Mouse (Mus musculus) regulatory T cell (primary cell): ENCODE measurements around the gene Coa5.

Source experiments
- in situ Hi-C: fragments of 300-600 bp; cut with MboI, MseI; formaldehyde crosslinking; loops from one replicate; pipeline ENCODE4 v1.15.1; 2025; ENCODE audit warnings: high pct_unique_total_duplicates

Gene Coa5

DNA sequence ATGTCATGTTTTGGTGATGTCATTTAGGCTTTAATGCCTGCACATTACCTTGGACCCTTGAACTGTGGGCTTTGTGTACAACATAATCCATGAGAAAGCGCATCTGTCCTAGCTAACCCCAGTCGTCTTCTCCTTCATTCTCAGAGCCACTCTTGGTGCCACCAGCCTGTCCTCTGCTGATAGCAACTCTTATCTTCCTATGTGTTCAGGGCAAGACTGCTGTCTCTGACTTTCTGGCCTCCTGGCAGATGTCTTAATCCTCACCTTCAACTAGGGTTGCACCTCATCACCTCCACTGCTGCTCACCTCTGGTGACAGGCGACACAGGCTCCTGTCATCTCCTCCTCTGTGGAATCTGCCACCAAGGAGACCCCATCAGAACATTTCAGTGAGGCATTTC is 6.5 kb upstream of the Coa5 start:
- in situ Hi-C loops: no loop called here

DNA sequence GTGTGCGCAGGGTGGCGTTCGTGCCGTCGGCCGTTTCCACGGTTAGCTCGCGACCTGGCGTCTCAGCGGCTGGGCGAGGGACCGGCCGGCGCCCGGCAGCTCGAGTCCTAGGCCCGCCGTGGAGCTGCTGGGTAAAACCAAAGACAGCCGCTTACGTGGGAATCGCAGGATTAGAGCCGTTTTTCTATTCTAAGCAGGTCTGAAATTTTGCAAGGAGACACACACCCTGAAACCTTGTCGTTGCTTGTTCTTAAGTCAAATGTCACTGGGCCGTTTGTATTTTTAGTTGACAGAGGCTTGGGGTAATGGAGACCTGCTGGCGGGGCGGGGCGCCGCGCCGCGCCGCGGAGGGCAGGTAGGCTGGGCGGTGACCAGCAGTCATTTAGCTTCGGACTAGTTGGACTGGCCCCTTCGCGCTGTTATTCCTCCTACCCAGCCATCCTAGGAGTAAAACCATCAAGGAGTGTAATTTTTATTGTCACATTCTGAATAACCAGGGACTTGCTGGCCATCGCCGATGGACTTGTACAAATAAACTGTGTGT is 466 bp upstream of the Coa5 start:
- in situ Hi-C loops: no loop called here

DNA sequence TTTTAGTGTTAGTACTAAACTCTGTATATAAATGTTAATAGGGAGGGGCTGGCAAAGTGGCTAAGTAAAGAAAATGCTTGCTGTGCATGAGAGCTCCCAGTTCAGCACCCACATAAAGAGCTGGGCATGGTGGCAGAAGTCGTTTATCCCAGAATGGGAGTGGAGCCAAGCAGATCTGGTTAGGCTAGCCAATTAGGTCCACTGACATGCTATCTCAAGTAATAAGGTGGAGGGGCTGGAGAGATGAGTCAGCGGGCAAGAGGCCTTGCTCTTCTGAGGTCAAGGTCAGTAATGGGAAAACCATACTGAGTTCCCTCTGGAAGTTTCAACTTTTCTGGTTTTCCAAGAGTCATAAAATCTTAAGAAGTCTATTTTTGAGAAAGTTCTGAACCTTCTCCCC is 992 bp downstream of the Coa5 start:
- in situ Hi-C loops: loop anchor here (5.0 to 10.0 kb wide), 2 partner anchors 203 to 446 kb away; partner anchors contain the start of gene Lipt1

DNA sequence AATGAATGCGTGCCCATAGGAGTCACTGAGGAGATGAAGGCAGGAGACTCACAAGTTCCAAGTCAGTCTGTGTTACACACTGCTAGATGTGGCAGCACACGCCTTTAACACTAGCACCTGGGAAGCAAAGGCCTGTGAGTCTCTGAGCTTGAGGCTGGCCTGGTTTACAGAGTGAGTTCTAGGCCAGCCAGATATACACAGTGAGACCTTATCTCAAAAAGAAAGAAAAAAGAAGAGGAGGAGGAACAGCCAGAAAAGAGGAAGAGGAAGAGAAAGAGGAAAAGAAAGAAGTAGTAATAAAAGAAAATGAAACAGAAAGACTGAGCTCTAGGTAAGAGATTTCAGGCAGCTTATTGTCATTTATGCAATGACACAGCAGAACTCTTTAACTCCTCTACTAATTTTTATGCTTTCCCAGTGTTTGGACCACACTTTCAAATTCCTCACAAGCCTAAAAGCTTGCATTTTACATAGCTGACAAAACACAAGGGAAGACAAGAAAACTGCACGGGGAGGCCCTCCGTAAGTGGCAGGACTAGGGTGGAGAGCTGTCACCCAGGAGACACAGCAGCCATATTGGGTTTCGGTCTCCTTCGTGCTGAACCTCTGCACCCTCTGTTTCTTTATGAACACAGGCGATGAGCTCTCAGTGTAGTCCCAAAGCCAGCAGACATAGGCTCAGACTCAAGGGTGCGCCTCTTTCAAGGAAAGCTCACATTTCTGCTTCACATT is 2.6 kb downstream of the Coa5 start:
- in situ Hi-C loops: loop anchor here (5.0 to 10.0 kb wide), 2 partner anchors 205 to 447 kb away; partner anchors contain the start of gene Lipt1

DNA sequence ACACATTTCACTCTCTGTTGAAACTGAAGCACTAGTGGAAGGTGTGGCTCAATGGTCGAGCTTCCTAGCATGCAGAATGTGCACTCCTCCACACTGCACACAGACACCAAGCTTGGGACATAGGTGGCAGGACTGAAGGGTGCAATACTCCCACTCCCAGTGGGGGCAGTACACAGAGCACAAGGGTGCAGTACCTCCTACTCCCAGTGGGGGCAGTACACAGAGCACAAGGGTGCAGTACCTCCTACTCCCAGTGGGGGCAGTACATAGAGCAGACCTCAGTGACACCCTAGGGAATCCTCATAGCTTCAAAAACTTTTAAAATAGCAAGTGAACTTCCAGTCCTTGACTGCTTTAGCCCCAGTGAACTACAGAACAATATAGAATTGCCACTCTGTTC is 10.5 kb downstream of the Coa5 start:
- in situ Hi-C loops: no loop called here

DNA sequence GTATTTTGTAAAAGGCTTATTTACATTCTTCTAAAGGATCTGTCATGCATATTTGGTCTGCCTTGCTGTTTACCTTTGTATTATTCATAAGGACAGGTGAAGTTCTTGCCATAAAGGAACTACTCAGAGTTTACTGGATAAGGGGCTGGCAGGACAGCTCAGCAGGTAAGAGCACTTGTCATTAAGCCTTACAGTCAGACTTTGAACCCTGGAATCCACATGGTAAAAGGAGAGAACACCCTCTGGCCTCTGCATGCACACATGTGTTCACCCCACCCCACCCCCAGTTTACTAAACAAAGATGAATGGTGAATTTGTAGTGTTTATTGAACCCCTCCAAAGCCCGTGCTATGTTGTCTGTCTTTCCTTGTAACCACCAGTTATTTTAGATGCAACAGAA is 14.5 kb downstream of the Coa5 start:
- in situ Hi-C loops: no loop called here

DNA sequence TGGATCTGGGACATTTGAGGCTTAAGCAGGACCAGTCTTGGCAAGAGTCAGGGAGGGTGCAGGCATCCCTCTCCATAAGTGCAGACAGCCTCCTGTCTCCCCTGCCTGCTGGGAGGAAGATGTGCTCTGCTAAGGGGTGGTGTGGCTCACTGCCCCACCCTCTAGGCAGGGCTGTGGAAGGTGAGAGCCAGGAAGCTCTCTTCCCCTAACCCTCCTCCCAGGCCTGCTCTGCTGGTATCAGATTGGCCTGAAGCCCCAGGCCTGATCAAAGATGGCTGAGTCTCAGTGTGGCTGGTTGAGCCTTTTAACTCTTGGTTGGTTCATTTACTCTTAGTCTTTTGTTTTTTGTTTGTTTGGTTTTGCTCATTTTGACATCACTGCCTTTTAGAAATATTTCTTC is 20.3 kb downstream of the Coa5 start:
- in situ Hi-C loops: no loop called here

DNA sequence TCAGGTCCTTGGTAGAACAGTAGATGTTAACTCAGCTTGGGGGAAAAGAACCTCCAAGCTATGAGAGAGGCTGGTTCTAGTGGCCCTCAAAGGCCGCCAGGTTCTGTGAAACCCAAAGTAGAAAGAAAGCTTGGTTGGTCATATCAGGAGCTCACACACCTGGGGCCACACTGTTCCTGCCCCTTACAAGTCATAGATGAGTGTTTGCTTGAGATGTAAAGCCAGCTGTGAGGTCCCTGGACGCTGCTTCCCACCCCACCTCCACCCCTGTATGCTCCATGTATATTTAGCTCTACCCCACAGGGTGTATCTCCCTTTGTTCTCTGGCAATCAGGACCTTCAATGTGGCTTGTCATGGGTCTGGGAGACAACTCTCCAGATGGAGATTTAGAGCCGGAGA is 21.2 kb downstream of the Coa5 start:
- in situ Hi-C loops: no loop called here

DNA sequence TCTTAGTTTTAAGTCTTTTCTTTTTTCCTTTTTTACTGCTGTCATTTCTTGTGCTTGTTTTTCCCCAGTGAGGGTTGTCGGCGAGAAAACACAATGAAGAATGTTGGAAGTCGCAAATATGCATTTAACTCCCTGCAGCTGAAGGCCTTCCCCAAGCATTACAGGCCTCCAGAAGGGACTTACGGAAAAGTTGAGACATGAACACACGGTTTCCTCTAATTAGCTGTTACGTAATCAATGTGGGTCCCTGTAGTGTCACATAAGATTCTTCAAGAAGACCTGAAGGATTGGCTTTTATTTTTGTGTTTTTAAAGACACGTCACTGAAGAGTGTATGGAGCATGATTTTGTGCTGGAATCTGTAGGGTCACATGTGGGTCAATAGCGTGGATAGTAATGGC is 21.8 kb downstream of the Coa5 start:
- in situ Hi-C loops: no loop called here

DNA sequence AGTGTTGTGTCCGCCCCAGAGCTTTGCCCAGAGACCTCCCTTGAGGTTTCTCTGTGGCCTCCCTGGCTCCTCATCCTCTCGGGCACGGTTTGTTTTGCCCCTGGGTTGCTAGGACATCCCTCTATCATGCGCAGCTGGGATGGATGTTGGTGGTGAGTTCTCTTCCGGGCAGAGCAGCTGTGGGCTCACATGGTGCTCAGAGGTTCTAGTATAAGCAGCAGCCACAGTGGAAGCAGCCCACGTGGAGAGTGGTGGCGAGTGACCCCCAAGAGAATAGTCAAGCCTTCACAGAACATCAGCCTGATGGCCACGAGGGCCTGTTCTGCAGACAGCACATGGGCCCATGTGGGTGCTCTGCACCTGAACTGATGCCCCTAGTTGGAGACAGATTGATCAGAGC is 22.7 kb downstream of the Coa5 start:
- in situ Hi-C loops: no loop called here

DNA sequence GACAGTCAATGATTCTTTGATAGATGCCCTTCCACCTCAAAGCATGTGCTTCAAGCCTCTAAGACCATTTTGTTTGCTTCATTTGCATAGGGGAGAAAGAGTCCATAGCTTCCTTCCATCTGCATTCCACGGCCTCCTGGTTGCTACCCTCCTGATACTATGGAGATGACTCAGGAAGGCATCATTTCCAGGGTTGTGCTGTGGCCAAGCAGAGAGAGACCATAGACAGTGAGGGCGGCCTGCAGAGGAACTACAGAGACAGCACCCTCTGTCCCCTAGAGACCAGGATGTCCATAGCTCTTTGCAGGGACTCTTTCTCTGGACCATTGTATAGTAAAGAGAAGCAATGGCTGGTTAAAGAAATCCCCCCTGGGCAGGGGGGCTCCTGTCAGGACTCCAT is 24.8 kb downstream of the Coa5 start:
- in situ Hi-C loops: no loop called here

DNA sequence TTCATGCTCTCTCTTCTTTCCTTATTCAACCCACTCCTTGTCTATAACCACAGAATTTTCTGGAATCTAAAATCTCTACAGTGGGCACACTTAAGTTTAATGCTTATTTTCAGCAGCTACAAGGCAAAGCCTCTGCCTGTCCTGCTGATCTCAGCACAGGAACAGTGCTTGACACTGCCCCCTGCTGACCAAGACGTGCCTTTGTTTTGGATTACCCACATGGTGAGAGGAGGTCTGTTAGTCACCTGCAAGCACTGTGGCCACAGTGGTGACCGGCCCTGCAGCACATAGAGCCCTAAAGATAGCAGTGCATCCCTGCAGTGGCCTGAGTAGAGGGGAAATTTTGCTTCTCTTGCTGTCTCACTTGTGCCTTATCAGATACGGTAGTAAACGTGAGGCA is 28.2 kb downstream of the Coa5 start:
- in situ Hi-C loops: loop anchor here (5.0 kb wide), 1 partner anchor 129 kb away; no protein-coding TSS in a partner anchor

DNA sequence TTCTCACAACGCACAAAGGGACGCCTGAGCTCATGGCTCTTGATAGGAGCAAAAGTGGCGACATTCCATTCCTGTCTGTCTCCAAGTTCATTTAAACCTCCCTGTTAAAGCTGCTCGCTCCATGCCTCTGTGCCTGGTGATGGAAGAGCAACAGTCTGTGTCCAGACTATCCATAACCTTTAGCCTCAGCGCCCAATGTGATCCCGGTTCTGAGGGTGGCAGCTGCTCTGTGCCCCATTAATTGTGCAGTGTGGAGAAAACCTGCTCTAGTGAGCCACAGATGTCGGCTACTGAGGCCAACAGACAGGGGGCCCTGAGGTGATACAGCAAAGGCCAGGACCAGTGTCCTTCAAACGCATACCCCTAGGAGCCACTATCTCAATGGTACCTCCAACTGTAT is 30.2 kb downstream of the Coa5 start:
- in situ Hi-C loops: loop anchor here (5.0 kb wide), 1 partner anchor 127 kb away; no protein-coding TSS in a partner anchor

DNA sequence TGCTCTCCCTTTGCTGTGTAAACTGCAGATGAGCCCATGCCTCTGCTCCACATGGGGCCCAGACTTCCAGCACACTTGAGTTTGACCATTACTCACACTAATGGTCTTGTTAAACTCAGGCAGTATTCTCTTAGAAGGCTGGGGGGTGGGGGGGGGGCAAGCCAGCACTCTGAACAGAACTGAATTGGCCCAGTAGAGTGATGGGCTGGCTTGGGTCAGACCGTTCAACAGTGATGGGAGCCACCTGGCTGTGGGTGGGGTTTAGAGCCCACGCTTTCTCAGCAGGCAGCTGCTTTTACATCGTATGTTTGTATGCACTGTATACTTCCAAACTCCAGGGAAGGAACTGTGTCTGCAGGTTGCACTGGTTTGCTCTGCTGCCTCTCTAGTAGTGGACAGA is 30.9 kb downstream of the Coa5 start:
- in situ Hi-C loops: no loop called here

DNA sequence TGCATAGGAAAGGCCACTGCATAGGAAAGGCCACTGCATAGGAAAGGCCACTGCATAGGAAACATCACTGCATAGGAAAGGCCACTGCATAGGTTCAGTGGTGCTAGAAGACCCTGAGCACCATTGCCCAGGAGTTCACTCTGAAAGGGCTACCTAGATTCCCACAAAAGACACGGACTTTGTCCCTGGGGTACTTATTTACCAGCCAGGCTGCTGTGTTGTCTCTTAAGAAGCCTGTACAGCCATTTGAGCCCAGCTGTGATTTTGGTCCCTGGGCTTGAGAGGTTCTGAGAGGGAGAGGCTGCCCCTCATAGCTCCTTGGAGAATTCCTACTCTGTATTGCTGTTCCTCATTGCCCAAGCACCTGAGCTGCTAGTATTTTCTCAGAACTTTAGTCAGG is 33.4 kb downstream of the Coa5 start:
- in situ Hi-C loops: no loop called here

DNA sequence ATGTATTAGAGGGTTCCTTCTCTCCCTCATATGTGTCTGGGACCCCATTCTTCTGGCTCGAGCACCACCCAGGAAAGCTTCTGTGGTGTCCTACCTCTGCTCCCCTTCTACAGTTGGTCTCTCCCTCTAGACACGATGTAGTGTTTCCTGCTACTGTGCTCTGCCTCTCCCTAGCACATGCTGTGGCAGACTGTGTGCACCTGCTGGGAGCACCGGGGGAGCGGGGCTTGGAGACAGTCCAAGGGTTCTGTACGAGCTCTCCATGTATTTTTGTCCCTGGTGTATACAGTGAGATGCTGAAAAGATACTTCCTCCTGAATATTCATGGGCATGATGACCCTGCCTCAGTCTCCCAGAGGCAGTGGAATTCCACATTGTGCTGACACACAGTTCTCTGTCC is 36.7 kb downstream of the Coa5 start:
- in situ Hi-C loops: no loop called here

DNA sequence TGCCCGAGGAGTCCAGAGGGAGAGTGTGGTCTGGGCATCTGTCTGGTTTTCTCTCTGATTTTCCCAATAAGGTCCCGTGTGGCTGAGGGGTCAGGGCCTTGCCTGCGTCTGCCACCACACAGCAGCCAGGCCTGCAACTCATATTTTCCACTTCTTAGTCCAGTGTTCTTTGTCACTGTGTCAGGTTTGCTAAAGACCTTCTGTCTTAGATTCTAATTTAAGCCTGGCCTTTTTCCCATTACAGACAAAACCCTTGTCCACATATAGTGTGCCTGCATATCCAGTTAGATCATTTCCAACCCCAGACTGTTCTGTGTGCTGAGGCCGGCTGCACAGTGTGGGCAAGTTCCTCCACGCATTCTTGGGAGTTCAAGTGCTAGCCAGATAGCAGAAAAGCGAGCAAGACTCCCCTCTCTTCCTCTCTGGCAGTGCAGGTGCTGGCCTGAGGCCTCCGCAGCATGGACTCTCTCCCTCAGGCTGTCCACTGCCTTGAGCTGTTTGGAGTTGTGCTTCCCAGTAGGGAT is 43.4 kb downstream of the Coa5 start:
- in situ Hi-C loops: no loop called here

DNA sequence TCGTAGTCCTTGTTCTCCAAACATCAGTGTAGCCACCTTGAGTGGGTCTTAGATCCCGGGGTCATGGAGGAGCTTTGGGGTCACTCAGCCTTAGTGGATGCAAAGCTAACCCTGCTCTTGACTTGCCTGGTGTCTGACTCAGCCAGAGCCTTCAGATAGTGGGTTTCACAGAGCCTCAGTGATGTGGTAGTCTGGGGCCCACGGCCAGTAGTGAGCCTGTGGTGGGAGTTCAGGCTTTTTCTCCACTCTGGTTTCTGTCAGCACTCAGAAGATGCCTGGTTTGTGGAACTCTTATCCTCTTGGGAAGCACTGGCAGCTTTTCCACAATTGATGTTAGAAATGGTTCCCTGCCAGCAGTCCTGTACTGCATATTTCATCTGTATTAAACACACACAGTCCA is 45.6 kb downstream of the Coa5 start:
- in situ Hi-C loops: no loop called here

DNA sequence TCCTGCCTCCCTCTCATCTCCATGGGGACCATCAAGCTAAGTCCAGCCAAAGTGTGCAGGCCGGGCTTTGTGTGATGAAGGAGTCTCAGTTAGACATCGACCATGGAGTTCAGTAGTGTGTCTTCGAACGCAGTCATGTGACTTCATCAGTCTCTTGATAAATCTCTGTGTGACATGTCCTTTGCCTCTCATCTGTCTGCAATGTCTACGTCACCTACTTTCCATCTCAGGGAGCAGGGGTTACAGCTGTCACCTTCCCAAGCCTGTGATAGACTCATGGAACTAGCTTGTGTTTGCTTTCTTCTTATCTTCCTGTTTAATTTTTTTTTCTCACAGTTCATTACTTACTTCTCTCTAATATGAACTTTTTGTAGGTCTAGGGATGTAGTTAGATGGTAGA is 49.0 kb downstream of the Coa5 start:
- in situ Hi-C loops: no loop called here

DNA sequence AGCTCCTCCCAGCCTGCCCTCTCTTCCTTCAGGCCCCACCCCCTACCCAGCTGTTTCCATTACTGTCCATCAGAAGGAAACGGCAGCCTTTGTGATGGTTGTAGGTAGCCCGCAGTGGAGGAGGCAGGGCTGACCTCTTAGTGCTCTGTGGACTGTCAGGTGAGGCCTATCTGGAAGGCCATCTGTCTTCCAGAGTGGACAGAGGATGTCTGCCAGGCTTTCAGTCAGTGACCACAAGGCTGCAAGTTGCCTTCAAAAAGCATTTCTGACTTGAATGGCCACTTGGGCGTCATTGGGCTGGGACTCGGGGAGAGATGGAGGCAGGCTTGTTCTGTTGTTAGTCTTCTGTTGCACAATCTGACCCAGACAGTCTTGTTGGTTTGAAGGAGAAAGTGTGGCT is 50.4 kb downstream of the Coa5 start:
- in situ Hi-C loops: no loop called here

DNA sequence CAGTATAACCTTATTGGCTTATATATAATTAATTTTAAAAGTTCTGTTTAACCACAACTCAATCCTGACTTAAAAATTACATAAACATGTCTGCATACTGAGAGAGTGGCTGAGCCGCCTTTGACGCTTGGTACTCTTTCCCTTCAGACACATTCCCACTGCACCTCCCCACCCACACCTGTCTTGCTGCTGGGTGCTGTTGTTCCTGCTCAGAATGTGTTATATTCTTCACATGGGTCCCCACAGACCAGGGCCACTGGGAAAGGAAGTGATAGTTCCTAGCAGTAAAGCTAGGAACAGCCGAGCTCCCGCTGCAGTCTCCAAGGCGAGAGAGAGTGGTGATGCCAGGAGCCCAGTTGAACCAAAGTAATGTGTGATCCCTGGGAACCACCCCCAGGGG is 51.8 kb downstream of the Coa5 start:
- in situ Hi-C loops: no loop called here

DNA sequence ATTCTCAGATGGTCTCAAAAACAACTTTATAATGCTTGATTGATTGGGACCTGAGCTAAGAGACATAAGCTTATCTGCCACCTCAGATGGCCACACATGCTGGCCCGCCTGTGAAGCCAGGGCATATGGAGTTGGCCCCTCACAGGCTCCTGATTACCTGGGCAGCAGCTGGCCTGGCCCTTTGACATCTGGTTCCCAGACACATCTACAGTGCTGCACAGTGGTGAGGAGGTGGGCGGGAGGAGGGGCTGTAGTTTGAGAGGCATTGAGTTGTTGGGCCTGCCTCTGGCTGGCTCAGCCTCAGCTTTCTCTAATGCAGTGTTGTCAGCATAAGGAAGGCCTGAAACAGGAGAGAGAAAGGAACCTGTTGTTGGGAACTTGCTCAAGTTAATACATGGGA is 53.2 kb downstream of the Coa5 start:
- in situ Hi-C loops: no loop called here

DNA sequence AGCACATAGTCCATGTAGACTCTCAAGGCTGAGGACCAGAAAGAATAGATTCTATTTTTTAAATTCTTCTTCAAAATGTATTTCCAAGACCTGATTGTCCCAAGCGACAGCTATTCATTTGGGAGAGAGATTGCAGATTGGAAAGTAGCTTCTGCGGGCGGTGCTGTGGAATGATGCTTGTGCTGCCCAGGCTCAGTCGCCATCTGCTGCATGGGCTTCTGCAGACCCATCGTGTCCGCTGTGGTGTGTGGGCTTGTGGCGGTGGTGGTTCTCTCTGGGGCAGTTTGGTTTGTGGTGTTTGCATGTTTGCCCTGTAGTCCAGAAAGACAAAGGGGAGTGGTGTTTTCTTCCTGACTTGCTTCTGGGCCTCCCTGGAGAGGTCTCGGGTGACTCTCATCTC is 53.7 kb downstream of the Coa5 start:
- in situ Hi-C loops: no loop called here
